Mouse (Mus musculus): Measurements from ENCODE around the gene Enkur. TPM values are rescaled to one million over a fixed set of nuclear protein-coding genes. Genes with fewer than 3 reads are reported as not detected.

The Enkur gene
- 3.5 and 3.7 TPM in 2 replicates for polyA plus RNA-seq (2015; fragmentation: Nextera tagmentation; extraction: Ambion mirVana)

GRCm38 (mm10) chr2:21204912-21205830 is at the start of gene Enkur, which contains the start of gene Thnsl1:
Enkur (minus strand) TSS chr2:21205365.
Thnsl1 (plus strand) TSS chr2:21205724.

Other genes starting within 250 kb of the Enkur start
- 28.9 and 29.1 TPM in 2 replicates for gene Arhgap21, start 236.5 kb downstream of the Enkur start, polyA plus RNA-seq (2015; fragmentation: Nextera tagmentation; extraction: Ambion mirVana)
- 15.7 and 17.6 TPM in 2 replicates for gene Thnsl1, start 359 bp upstream of the Enkur start, polyA plus RNA-seq (2015; fragmentation: Nextera tagmentation; extraction: Ambion mirVana)
- gene Gpr158, start 162.2 kb upstream of the Enkur start, polyA plus RNA-seq (2015; fragmentation: Nextera tagmentation; extraction: Ambion mirVana), result 4.3 and 4.9 TPM in 2 replicates